Mouse (Mus musculus) myocyte (in vitro differentiated cells): Measurements from ENCODE around the gene Sox15. TPM values are rescaled to one million over a fixed set of nuclear protein-coding genes. Genes with fewer than 3 reads are reported as not detected.
A peak's percentile ranks its signal among the peaks of the same experiment; 100 is the strongest.

ENCODE experiments used
- H3K27me3 ChIP-seq: one replicate; pipeline ENCODE4 v1.6.1; 2011; ENCODE audit not compliant: control insufficient read depth, insufficient read depth, insufficient read length
- H3K36me3 ChIP-seq: one replicate; pipeline ENCODE4 v1.6.1; 2011; ENCODE audit not compliant: control insufficient read depth, insufficient read depth
- H3K4me2 ChIP-seq: one replicate; pipeline ENCODE4 v1.6.1; 2011; ENCODE audit warnings: low read depth, control low read depth
- H3K4me3 ChIP-seq: one replicate; pipeline ENCODE4 v1.5.1; 2011; ENCODE audit warnings: mild to moderate bottlenecking, control low read depth, moderate library complexity
- H3K79me2 ChIP-seq: one replicate; pipeline ENCODE4 v1.6.1; 2011; ENCODE audit not compliant: control insufficient read depth, insufficient read depth
- H3ac ChIP-seq: one replicate; pipeline ENCODE4 v1.6.1; 2011; ENCODE audit not compliant: control insufficient read depth, insufficient read length
- CEBPB ChIP-seq: IDR thresholded peaks from 2 replicates; pipeline ENCODE4 v1.6.1; 2011; ENCODE audit warnings: mild to moderate bottlenecking, moderate library complexity; ENCODE audit not compliant: poor library complexity, insufficient read depth, severe bottlenecking
- E2F4 ChIP-seq: IDR thresholded peaks from one replicate; pipeline ENCODE4 v1.6.1; 2011; ENCODE audit warnings: mild to moderate bottlenecking, control low read depth, moderate library complexity; ENCODE audit not compliant: insufficient read depth
- MAX ChIP-seq: IDR thresholded peaks from one replicate; pipeline ENCODE4 v1.6.1; 2011; ENCODE audit warnings: low read depth, mild to moderate bottlenecking, control low read depth
- MYOD1 ChIP-seq, 3 experiments: IDR thresholded peaks; one replicate each; pipeline ENCODE4 v1.6.1; 2011; ENCODE audit warnings: control low read depth in 2 of 3, low read depth in 2 of 3, mild to moderate bottlenecking in 2 of 3, moderate library complexity in 1 of 3; ENCODE audit not compliant: insufficient read length in 2 of 3, control insufficient read depth in 1 of 3
- MYOG ChIP-seq, 3 experiments: IDR thresholded peaks; one replicate each; pipeline ENCODE4 v1.6.1; 2011; ENCODE audit warnings: control low read depth in 2 of 3, low read depth in 2 of 3, mild to moderate bottlenecking in 2 of 3; ENCODE audit not compliant: insufficient read length in 2 of 3, control insufficient read depth in 1 of 3, insufficient read depth in 1 of 3
- POLR2A ChIP-seq: IDR thresholded peaks from one replicate; pipeline ENCODE4 v1.6.1; 2011; ENCODE audit warnings: low read depth, mild to moderate bottlenecking, control low read depth, moderate library complexity; ENCODE audit not compliant: insufficient read length
- POLR2AphosphoS2 ChIP-seq: IDR thresholded peaks from one replicate; pipeline ENCODE4 v1.6.1; 2011; ENCODE audit warnings: low read depth, control low read depth; ENCODE audit not compliant: insufficient read length
- REST ChIP-seq: IDR thresholded peaks from one replicate; pipeline ENCODE4 v1.6.1; 2011; ENCODE audit warnings: mild to moderate bottlenecking, control low read depth, moderate library complexity; ENCODE audit not compliant: insufficient read depth, insufficient read length
- SRF ChIP-seq: IDR thresholded peaks from one replicate; pipeline ENCODE4 v1.6.1; 2011; ENCODE audit warnings: low read depth; ENCODE audit not compliant: control insufficient read depth, insufficient read length
- TCF12 ChIP-seq: IDR thresholded peaks from one replicate; pipeline ENCODE4 v1.6.1; 2011; ENCODE audit warnings: mild to moderate bottlenecking, control low read depth; ENCODE audit not compliant: poor library complexity, insufficient read depth, severe bottlenecking
- TCF3 ChIP-seq: IDR thresholded peaks from one replicate; pipeline ENCODE4 v1.6.1; 2011; ENCODE audit warnings: low read depth, control low read depth; ENCODE audit not compliant: insufficient read length
- USF1 ChIP-seq: IDR thresholded peaks from one replicate; pipeline ENCODE4 v1.6.1; 2011; ENCODE audit warnings: low read depth, mild to moderate bottlenecking, control low read depth, moderate library complexity
- polyA plus RNA-seq: library from polyadenylated mRNA; unstranded; fragments of >200 nt; fragmentation: generic; extraction: Trizol; gene quantifications from one replicate; pipeline ENCODE4 v1.2.1, GENCODE M21; 2012; ENCODE audit warnings: missing spikeins

Gene Sox15
- polyA plus RNA-seq, 1 experiment, result 0.07 TPM

- no peak overlapping the region for H3K4me2 ChIP-seq
- no peaks in the 10 kb centered on the region for H3K27me3 ChIP-seq
- no peak overlapping the region for H3K4me3 ChIP-seq
- H3ac ChIP-seq, result no peak overlapping the region
- peaks cover 6% of the 10 kb centered on the region for H3K36me3 ChIP-seq
- TF ChIP-seq POLR2A (no peak), REST (no peak), MYOG (IDR thresholded peaks at IDR 0.05; ENCODE audit: control insufficient read depth in 1 of 3, insufficient read depth in 1 of 3, insufficient read length in 2 of 3, low read depth in 2 of 3) (no peak)
- peaks cover 23% of the 10 kb centered on the region for H3K79me2 ChIP-seq
Measured at GRCm38 (mm10) chr11:69656617-69657461, 1.7 kb downstream of the Sox15 start.

GRCm38 (mm10) chr11:69657462-69657881 is 2.4 kb downstream of the Sox15 start:
- Histone ChIP-seq H3ac (no peak overlapping the region), H3K27me3 (no peaks in the 10 kb centered on the region), H3K79me2 (peaks cover 23% of the 10 kb centered on the region), H3K36me3 (no peaks in the 10 kb centered on the region), H3K4me2 (no peak overlapping the region), H3K4me3 (no peak overlapping the region)
- TF ChIP-seq SRF, result no peak
- no peak for TF ChIP-seq CEBPB
- TF ChIP-seq POLR2A, result peak; percentile 2

GRCm38 (mm10) chr11:69661221-69661881 is 6.2 kb downstream of the Sox15 start:
- H3K4me3 ChIP-seq, result peak overlapping the region; percentile 63
- H3ac ChIP-seq, result no peak overlapping the region
- H3K4me2 ChIP-seq, result peak overlapping the region; percentile 76
- TF ChIP-seq TCF3 (no peak), E2F4 (no peak), TCF12 (no peak), USF1 (no peak), SRF (no peak), POLR2A (no peak), MYOD1 (IDR thresholded peaks at IDR 0.05; ENCODE audit: control insufficient read depth in 1 of 3, insufficient read length in 2 of 3, low read depth in 2 of 3) (no peak), MAX (no peak), MYOG (IDR thresholded peaks at IDR 0.05; ENCODE audit: control insufficient read depth in 1 of 3, insufficient read depth in 1 of 3, insufficient read length in 2 of 3, low read depth in 2 of 3) (no peak), POLR2AphosphoS2 (no peak), REST (no peak), CEBPB (no peak)
- no peaks in the 10 kb centered on the region for H3K27me3 ChIP-seq
- peaks cover 23% of the 10 kb centered on the region for H3K79me2 ChIP-seq
- H3K36me3 ChIP-seq, result peaks cover 11% of the 10 kb centered on the region

- H3ac ChIP-seq, result peak within 1 kb of the TSS; percentile 29
- peak within 1 kb of the TSS; percentile 92 for H3K4me2 ChIP-seq
- TF ChIP-seq TCF12 (no peak), POLR2A (peak; percentile 90), E2F4 (peak; percentile 85), SRF (peak; percentile 100), POLR2AphosphoS2 (peak; percentile 91)
- peak within 1 kb of the TSS; percentile 63 for H3K4me3 ChIP-seq
- no peaks in the 10 kb centered on the region for H3K27me3 ChIP-seq
- H3K36me3 ChIP-seq, result peaks cover 17% of the 10 kb centered on the region
- peaks cover 23% of the 10 kb centered on the region for H3K79me2 ChIP-seq
Measured at GRCm38 (mm10) chr11:69662213-69662966, 7.3 kb downstream of the Sox15 start, which contains the start of gene Mpdu1. TSS of gene Mpdu1 (minus strand) at chr11:69662642.
